Mouse (Mus musculus) kidney, adult 8-10 months (tissue): ENCODE data around the gene Cd70.

ENCODE experiments used
- DNase-seq, 2 experiments: peaks; one replicate each; pipeline ENCODE4 v3.0.0; 2022

The Cd70 gene

DNA sequence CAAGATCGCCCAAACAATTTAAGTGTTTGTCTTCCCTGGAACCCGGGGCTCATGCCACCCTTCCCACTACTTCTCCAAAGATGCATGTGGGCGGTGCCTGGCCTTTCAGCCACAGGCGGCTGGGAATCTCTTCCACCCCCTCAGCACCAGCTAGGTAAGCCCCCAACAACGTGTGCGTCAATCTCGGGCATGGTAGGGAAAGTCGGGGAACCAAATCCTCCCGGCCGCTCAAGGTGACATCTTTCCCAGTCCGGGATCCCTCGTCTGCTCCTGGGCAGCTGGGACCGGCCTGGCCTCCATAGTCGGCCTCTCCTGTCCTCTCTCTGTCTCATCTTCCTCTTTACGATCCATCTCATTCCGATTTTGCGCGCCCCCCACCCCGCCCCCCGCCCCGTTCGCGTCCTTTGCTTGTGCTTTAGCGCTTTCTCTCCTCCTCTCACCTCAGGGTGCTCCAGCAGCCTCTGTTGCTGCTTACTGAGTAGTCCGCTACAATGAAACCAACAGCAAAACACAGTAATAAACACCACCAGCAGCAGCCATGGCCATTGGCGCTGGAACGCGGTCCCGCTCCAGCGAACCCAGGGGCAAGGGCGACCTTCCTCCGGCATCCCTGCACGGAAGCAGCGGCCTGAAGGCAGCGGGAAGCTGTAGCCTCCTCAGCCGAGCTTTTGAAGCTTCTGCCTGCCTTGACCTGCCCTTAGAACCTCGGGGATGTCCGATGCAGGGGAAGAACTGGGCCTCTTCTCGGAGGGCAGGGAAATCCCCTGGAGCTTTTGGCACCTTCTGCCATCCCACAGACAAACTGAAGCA lies at the start of gene Cd70:
Gene Cd70 (minus strand): TSS at position 784 of the 810 bp plus-strand sequence.
- DNase-seq = no peak

- no peak for DNase-seq
These were observed 48.7 kb upstream of the Cd70 start for GRCm38 (mm10) chr17:57198252-57198651.

- no peak for DNase-seq
These were observed 45.9 kb upstream of the Cd70 start for GRCm38 (mm10) chr17:57195326-57196010.

- no peak for DNase-seq
These were observed 45.2 kb upstream of the Cd70 start for GRCm38 (mm10) chr17:57194771-57195170.

- DNase-seq = no peak
These were observed 44.5 kb upstream of the Cd70 start, which contains the start of gene Tnfsf14 for GRCm38 (mm10) chr17:57194041-57194507. Tnfsf14 (minus strand) TSS chr17:57194177.

- DNase-seq = no peak
These were observed 39.1 kb upstream of the Cd70 start for GRCm38 (mm10) chr17:57188510-57189192.

GRCm38 (mm10) chr17:57185641-57186040 lies 36.1 kb upstream of the Cd70 start:
- no peak for DNase-seq

GRCm38 (mm10) chr17:57182871-57183270 lies 33.3 kb upstream of the Cd70 start:
- DNase-seq = no peak

DNA sequence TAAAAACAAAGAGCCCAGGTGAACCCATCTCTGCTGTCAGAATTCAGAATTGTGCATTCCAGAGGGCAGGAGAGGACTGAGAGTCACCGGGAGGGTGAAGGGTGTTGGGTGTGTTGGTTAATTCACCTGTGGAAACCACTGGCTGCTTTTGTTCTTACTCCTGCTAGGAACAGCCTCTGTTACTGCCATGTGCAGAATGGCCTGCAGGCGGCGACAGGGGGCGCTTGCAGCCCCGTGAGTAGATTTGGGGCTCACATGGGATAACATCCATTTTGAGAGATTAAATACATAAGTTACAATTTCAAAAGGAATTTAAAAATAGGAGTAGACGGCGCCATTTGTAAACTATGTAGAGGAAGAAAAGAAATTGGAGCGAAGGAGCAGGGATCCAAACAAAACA lies 30.8 kb upstream of the Cd70 start:
- DNase-seq = peak in 1 of 2 experiments; percentile 39

GRCm38 (mm10) chr17:57173351-57173750 lies 23.8 kb upstream of the Cd70 start:
- DNase-seq = no peak

DNA sequence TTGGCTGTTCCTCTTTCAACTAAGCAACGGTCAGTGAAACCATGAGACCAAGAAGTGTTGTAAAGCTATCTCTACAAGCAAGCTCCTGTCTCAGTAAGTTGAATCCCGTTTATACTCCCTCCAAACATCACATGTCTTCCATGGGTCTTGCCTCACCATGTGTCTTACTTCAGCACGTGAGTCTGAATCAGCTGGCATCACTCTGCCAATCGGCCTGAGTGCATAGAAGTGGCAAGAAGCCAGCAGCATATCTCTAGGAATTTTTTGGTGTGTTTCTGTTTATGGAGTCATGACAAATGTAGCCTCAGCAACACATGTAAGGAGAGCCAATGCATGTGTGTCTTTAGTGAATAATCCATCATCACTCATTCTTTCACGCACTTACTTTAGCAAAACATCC lies 22.8 kb upstream of the Cd70 start:
- DNase-seq = no peak

GRCm38 (mm10) chr17:57170616-57171260 lies 21.2 kb upstream of the Cd70 start:
- DNase-seq = no peak

GRCm38 (mm10) chr17:57166800-57167791 lies 17.5 kb upstream of the Cd70 start:
- peak; percentile 73 to 86 for DNase-seq

- no peak for DNase-seq
These were observed 4.2 kb upstream of the Cd70 start for GRCm38 (mm10) chr17:57153787-57154186.

- no peak for DNase-seq
These were observed 3.4 kb upstream of the Cd70 start for GRCm38 (mm10) chr17:57153006-57153405.

- no peak for DNase-seq
These were observed 1.2 kb downstream of the Cd70 start for GRCm38 (mm10) chr17:57148343-57148742.

GRCm38 (mm10) chr17:57145115-57145514 lies 4.5 kb downstream of the Cd70 start:
- DNase-seq = no peak

GRCm38 (mm10) chr17:57143704-57144103 lies 5.9 kb downstream of the Cd70 start:
- no peak for DNase-seq

GRCm38 (mm10) chr17:57139708-57140107 lies 9.9 kb downstream of the Cd70 start:
- DNase-seq = no peak

- no peak for DNase-seq
These were observed 10.9 kb downstream of the Cd70 start for GRCm38 (mm10) chr17:57138676-57139075.

GRCm38 (mm10) chr17:57135635-57136034 lies 13.9 kb downstream of the Cd70 start:
- DNase-seq = no peak

DNA sequence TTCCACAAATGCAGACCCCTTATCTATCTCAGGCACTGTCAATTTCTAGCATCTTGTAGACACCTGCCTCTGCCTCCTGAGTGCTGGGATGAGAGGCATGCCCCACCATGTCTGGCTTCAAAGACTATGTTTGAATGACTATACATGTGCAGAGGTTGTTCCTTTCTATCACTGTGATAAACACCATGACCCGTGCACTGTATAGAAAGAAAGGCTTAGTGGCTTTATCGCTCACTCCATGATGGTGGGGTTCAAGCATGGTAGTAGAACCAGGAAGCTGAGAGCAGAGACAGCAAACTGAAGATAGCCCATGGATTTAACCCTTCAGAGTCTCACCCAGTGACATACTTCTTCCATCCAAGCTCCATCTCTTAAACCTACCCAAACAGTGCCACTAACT lies 14.9 kb downstream of the Cd70 start:
- no peak for DNase-seq
